Mouse (Mus musculus) embryonic facial prominence, embryonic 13.5 days (tissue): Measurements from ENCODE around the gene Akap13. TPM values are rescaled to one million over a fixed set of nuclear protein-coding genes. Genes with fewer than 3 reads are reported as not detected.
"Not testable (repeated sequence)": the region's sequence is repeated elsewhere in the genome, so short reads cannot be mapped to it uniquely, and the experiment has no call there.

ENCODE experiments used
- ATAC-seq: fragments of 200-750 bp; cut with Nextera tagmentation; 2 replicates; pipeline ENCODE4 v1.8.0; 2017; ENCODE audit warnings: low read depth; ENCODE audit not compliant: insufficient number of reproducible peaks, insufficient read depth, low FRiP score, low TSS enrichment
- H3K27ac ChIP-seq: fragments of 300-500 bp; sonication (generic); 2 replicates; pipeline ENCODE4 v1.5.1; 2015; ENCODE audit warnings: moderate library complexity, mild to moderate bottlenecking, inconsistent platforms
- H3K27me3 ChIP-seq: fragments of 300-500 bp; sonication (generic); 2 replicates; pipeline ENCODE4 v1.6.1; 2015; ENCODE audit warnings: mild to moderate bottlenecking, inconsistent platforms
- H3K36me3 ChIP-seq: fragments of 300-500 bp; sonication (generic); 2 replicates; pipeline ENCODE4 v1.6.1; 2015; ENCODE audit warnings: mild to moderate bottlenecking, inconsistent platforms
- H3K4me1 ChIP-seq: fragments of 300-500 bp; sonication (generic); 2 replicates; pipeline ENCODE4 v1.6.1; 2015; ENCODE audit warnings: inconsistent platforms
- H3K4me2 ChIP-seq: fragments of 300-500 bp; sonication (generic); 2 replicates; pipeline ENCODE4 v1.6.1; 2015; ENCODE audit warnings: moderate library complexity, mild to moderate bottlenecking, inconsistent platforms
- H3K4me3 ChIP-seq: fragments of 300-500 bp; sonication (generic); 2 replicates; pipeline ENCODE4 v1.5.1; 2015; ENCODE audit warnings: mild to moderate bottlenecking, inconsistent platforms
- H3K9ac ChIP-seq: fragments of 300-500 bp; sonication (generic); 2 replicates; pipeline ENCODE4 v1.6.1; 2015; ENCODE audit warnings: mild to moderate bottlenecking, inconsistent platforms
- H3K9me3 ChIP-seq: fragments of 300-500 bp; sonication (generic); 2 replicates; pipeline ENCODE4 v1.6.1; 2016; ENCODE audit warnings: inconsistent platforms
- WGBS: fragments of 180-500 bp; shearing (Covaris S2); methylation state at CpG from one replicate; pipeline ENCODE4 v1.1.7; 2015; ENCODE audit warnings: mixed read lengths; 5-methylcytosine and 5-hydroxymethylcytosine counted together
- polyA plus RNA-seq: library from polyadenylated mRNA; unstranded; fragments of >200 nt; fragmentation: Nextera tagmentation; extraction: Ambion mirVana; gene quantifications from 2 replicates; pipeline ENCODE4 v1.2.1, GENCODE M21; 2015

The Akap13 gene
- polyA plus RNA-seq, 1 experiment from 2014 or later, result 49.8 TPM

- not testable (repeated sequence) for H3K9ac ChIP-seq, H3K27me3 ChIP-seq, H3K36me3 ChIP-seq, H3K27ac ChIP-seq, H3K4me2 ChIP-seq, ATAC-seq, H3K4me1 ChIP-seq, H3K4me3 ChIP-seq, H3K9me3 ChIP-seq
- WGBS, result 73% methylated on average over 2 of the region's 2 CpGs
Measured at GRCm38 (mm10) chr7:75762225-75762624, 306.9 kb downstream of the Akap13 start.

- not testable (repeated sequence) for H3K4me1 ChIP-seq, H3K4me2 ChIP-seq, ATAC-seq, H3K27ac ChIP-seq, H3K9me3 ChIP-seq, H3K4me3 ChIP-seq, H3K27me3 ChIP-seq, H3K9ac ChIP-seq
- 100% methylated on average over 1 of the region's 5 CpGs for WGBS
- H3K36me3 ChIP-seq, result peaks cover 21% of the 10 kb centered on the region
Measured at GRCm38 (mm10) chr7:75767080-75767769, 311.9 kb downstream of the Akap13 start.

- H3K4me1 ChIP-seq, result no peaks in the 10 kb centered on the region
- no peak overlapping the region for H3K4me2 ChIP-seq
- H3K9me3 ChIP-seq, result no peaks in the 10 kb centered on the region
- H3K4me3 ChIP-seq, result no peak overlapping the region
- no peak for ATAC-seq
- 80% methylated on average over 2 of the region's 2 CpGs for WGBS
- H3K27me3 ChIP-seq, result no peaks in the 10 kb centered on the region
- H3K36me3 ChIP-seq, result peaks cover 21% of the 10 kb centered on the region
- H3K9ac ChIP-seq, result no peak overlapping the region
- H3K27ac ChIP-seq, result no peak overlapping the region
Measured at GRCm38 (mm10) chr7:75768169-75768568, 312.8 kb downstream of the Akap13 start.

GRCm38 (mm10) chr7:75769909-75770308, 314.6 kb downstream of the Akap13 start:
- no peak for ATAC-seq
- H3K4me1 ChIP-seq, result no peaks in the 10 kb centered on the region
- H3K9ac ChIP-seq, result no peak overlapping the region
- no peak overlapping the region for H3K27ac ChIP-seq
- peaks cover 23% of the 10 kb centered on the region for H3K36me3 ChIP-seq
- 93% methylated on average over 9 of the region's 9 CpGs for WGBS
- H3K27me3 ChIP-seq, result no peaks in the 10 kb centered on the region
- no peak overlapping the region for H3K4me2 ChIP-seq
- no peak overlapping the region for H3K4me3 ChIP-seq
- no peaks in the 10 kb centered on the region for H3K9me3 ChIP-seq

GRCm38 (mm10) chr7:75774095-75775078, 319.1 kb downstream of the Akap13 start:
- H3K36me3 ChIP-seq, result peaks cover 63% of the 10 kb centered on the region
- ATAC-seq, H3K9me3 ChIP-seq, H3K4me1 ChIP-seq, H3K27ac ChIP-seq, H3K27me3 ChIP-seq, H3K4me3 ChIP-seq, H3K4me2 ChIP-seq, H3K9ac ChIP-seq: not testable (repeated sequence)
- 88% methylated on average over 18 of the region's 18 CpGs for WGBS

GRCm38 (mm10) chr7:75778053-75778452, 322.7 kb downstream of the Akap13 start:
- H3K36me3 ChIP-seq, result peaks cover 50% of the 10 kb centered on the region
- peaks cover 9% of the 10 kb centered on the region for H3K4me1 ChIP-seq
- H3K4me3 ChIP-seq, result no peak overlapping the region
- no peaks in the 10 kb centered on the region for H3K27me3 ChIP-seq
- no peak overlapping the region for H3K4me2 ChIP-seq
- no peak overlapping the region for H3K27ac ChIP-seq
- no peak for ATAC-seq
- no peak overlapping the region for H3K9ac ChIP-seq
- 96% methylated on average over 2 of the region's 2 CpGs for WGBS
- no peaks in the 10 kb centered on the region for H3K9me3 ChIP-seq

- WGBS, result 13% methylated on average over 5 of the region's 5 CpGs
- Histone ChIP-seq H3K4me3 (peak overlapping the region; percentile 63), H3K9me3 (no peaks in the 10 kb centered on the region), H3K27ac (no peak overlapping the region), H3K9ac (peak overlapping the region; percentile 78; the same call in 1 of the 2 replicates), H3K4me2 (peak overlapping the region; percentile 64), H3K27me3 (no peaks in the 10 kb centered on the region), H3K4me1 (peaks cover 9% of the 10 kb centered on the region), H3K36me3 (peaks cover 40% of the 10 kb centered on the region)
- no peak for ATAC-seq
Measured at GRCm38 (mm10) chr7:75780812-75781211, 325.5 kb downstream of the Akap13 start.

GRCm38 (mm10) chr7:75781298-75781947, 326.1 kb downstream of the Akap13 start:
- Histone ChIP-seq H3K27ac (no peak overlapping the region), H3K9me3 (no peaks in the 10 kb centered on the region), H3K4me1 (peaks cover 9% of the 10 kb centered on the region), H3K27me3 (no peaks in the 10 kb centered on the region), H3K4me2 (peak overlapping the region; percentile 64), H3K4me3 (peak overlapping the region; percentile 63), H3K36me3 (peaks cover 34% of the 10 kb centered on the region), H3K9ac (peak overlapping the region; percentile 78)
- WGBS, result 3% methylated on average over 13 of the region's 13 CpGs
- ATAC-seq, result no peak

- Histone ChIP-seq H3K4me2 (peak overlapping the region; percentile 64), H3K4me1 (peaks cover 9% of the 10 kb centered on the region), H3K4me3 (peak overlapping the region; percentile 63), H3K9ac (peak overlapping the region; percentile 78), H3K36me3 (peaks cover 26% of the 10 kb centered on the region), H3K9me3 (no peaks in the 10 kb centered on the region), H3K27ac (no peak overlapping the region), H3K27me3 (no peaks in the 10 kb centered on the region)
- 12% methylated on average over 36 of the region's 36 CpGs for whole genome bisulfite sequencing
- ATAC-seq, result peak; percentile 85
Measured at GRCm38 (mm10) chr7:75781948-75782722, 326.8 kb downstream of the Akap13 start.

GRCm38 (mm10) chr7:75782723-75783011, 327.3 kb downstream of the Akap13 start:
- Histone ChIP-seq H3K9me3 (no peaks in the 10 kb centered on the region), H3K4me1 (peaks cover 9% of the 10 kb centered on the region), H3K9ac (no peak overlapping the region), H3K4me2 (no peak overlapping the region), H3K36me3 (peaks cover 21% of the 10 kb centered on the region), H3K27ac (no peak overlapping the region), H3K27me3 (no peaks in the 10 kb centered on the region), H3K4me3 (no peak overlapping the region)
- 91% methylated on average over 3 of the region's 3 CpGs for WGBS
- ATAC-seq, result no peak
